Mouse (Mus musculus) embryonic fibroblast, embryonic 13.5 days (primary cell): ENCODE measurements around the gene Ppfibp1. TPM values are rescaled to one million over a fixed set of nuclear protein-coding genes. Genes with fewer than 3 reads are reported as not detected.

Source experiments
- H3K27ac ChIP-seq: 2 replicates; pipeline ENCODE4 v1.5.1; 2012; ENCODE audit warnings: low read length, control low read depth, inconsistent platforms; ENCODE audit not compliant: insufficient read depth
- H3K4me1 ChIP-seq: 2 replicates; pipeline ENCODE4 v1.6.1; 2011; ENCODE audit warnings: low read length; ENCODE audit not compliant: control insufficient read depth, insufficient read depth
- H3K4me3 ChIP-seq: 2 replicates; pipeline ENCODE4 v1.5.1; 2011; ENCODE audit warnings: mild to moderate bottlenecking, control low read depth, low read length; ENCODE audit not compliant: insufficient read depth
- CTCF ChIP-seq: IDR thresholded peaks from 2 replicates; pipeline ENCODE4 v1.5.1; 2011; ENCODE audit warnings: mild to moderate bottlenecking, control low read depth, low read length, moderate library complexity, borderline replicate concordance; ENCODE audit not compliant: insufficient read depth
- POLR2A ChIP-seq: IDR thresholded peaks from 2 replicates; pipeline ENCODE4 v1.6.1; 2011; ENCODE audit warnings: low read depth, mild to moderate bottlenecking, control low read depth, low read length, moderate library complexity
- polyA plus RNA-seq: library from polyadenylated mRNA; stranded (reverse); fragments of >200 nt; gene quantifications from 2 replicates; pipeline ENCODE4 v1.2.4, GENCODE M21; 2011; ENCODE audit warnings: low read depth; ENCODE audit not compliant: missing spikeins, insufficient read length

Gene Ppfibp1
- polyA plus RNA-seq, 1 experiment: 196 TPM

DNA sequence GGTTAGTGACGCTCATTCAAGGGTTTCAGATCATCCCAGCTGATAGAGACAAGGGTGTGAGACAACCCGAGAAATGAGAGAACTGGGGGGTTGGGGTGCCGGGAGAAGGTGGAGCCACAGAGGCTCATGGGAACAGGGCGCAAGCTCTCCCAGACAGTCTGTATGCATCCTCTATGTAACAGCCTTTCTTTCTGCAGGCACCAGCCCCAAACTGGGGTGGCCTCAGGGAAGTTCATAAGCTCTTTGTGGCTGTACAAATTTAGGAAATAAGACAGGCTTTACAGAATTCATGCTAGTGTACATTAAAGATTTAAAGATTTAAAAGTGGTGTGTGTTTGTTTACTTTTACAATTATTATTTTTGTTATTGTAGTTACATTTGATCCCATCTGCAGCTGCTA lies 8.0 kb upstream of the Ppfibp1 start:
- no peak for TF ChIP-seq CTCF
- no peak for TF ChIP-seq POLR2A
- peaks cover 10% of the 10 kb centered on the region; the same call in 1 of the 2 replicates for H3K4me1 ChIP-seq
- no peak overlapping the region for H3K4me3 ChIP-seq
- no peak overlapping the region for H3K27ac ChIP-seq

GRCm38 (mm10) chr6:146881896-146882770 lies 6.2 kb upstream of the Ppfibp1 start:
- no peak for TF ChIP-seq POLR2A
- no peak for TF ChIP-seq CTCF
- Histone ChIP-seq H3K27ac (no peak overlapping the region), H3K4me3 (no peak overlapping the region), H3K4me1 (peaks cover 14% of the 10 kb centered on the region; the same call in 1 of the 2 replicates)

GRCm38 (mm10) chr6:146883426-146883825 lies 4.9 kb upstream of the Ppfibp1 start:
- peaks cover 14% of the 10 kb centered on the region; the same call in 1 of the 2 replicates for H3K4me1 ChIP-seq
- no peak for TF ChIP-seq CTCF
- TF ChIP-seq POLR2A: no peak
- H3K4me3 ChIP-seq: no peak overlapping the region
- H3K27ac ChIP-seq: no peak overlapping the region

DNA sequence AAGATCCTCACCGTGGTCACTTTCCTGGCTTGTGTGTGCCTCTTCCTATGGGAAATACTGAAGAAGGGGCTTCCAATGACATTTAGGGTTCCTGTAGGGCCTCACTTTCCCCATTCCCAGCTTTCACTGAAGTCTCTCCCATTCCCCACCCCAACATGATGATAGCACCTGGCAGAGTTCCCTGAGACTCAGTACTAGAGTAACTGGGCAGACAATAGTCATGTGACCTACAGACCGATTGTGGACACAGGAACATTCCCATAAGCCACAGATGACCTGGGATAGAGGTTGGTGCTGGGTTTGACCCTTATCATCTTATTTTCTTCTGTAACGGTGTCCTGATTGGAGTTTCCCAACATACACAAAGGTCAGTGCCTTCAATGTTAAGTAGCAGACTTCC lies 4.1 kb upstream of the Ppfibp1 start:
- Histone ChIP-seq H3K4me1 (peaks cover 14% of the 10 kb centered on the region; the same call in 1 of the 2 replicates), H3K27ac (peak overlapping the region; percentile 79), H3K4me3 (no peak overlapping the region)
- TF ChIP-seq CTCF (no peak), POLR2A (no peak)

DNA sequence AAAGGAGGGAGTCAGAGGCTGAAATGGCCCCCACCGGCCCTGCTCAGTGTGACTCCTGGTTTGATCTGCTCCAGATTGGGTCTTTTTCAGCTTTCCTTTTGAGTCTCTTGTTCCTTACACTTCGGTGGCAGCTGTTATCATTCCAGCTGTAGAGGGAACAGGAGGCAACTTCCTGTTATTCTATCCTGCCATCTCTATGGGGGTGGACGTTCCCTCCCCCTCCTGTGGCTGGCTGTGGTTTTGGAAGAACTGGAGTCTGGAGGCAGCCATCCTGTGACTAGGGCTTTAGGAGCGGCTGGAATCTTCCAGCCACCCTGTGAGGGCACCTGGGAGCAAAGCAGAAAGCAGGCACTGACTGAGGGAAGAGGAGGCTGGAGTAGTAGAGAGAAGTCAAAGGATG lies 3.4 kb upstream of the Ppfibp1 start:
- TF ChIP-seq POLR2A (no peak), CTCF (no peak)
- Histone ChIP-seq H3K27ac (peak overlapping the region; percentile 79), H3K4me1 (peaks cover 14% of the 10 kb centered on the region; the same call in 1 of the 2 replicates), H3K4me3 (no peak overlapping the region)

- no peak for TF ChIP-seq CTCF
- TF ChIP-seq POLR2A: 0 out of 2 replicates have a peak, but pooled peaks have one; percentile 35
- peaks cover 8% of the 10 kb centered on the region for H3K4me1 ChIP-seq
- peak overlapping the region; percentile 65 for H3K4me3 ChIP-seq
- peak overlapping the region; percentile 68 for H3K27ac ChIP-seq
Observed at GRCm38 (mm10) chr6:146888660-146889490, 588 bp downstream of the Ppfibp1 start.

DNA sequence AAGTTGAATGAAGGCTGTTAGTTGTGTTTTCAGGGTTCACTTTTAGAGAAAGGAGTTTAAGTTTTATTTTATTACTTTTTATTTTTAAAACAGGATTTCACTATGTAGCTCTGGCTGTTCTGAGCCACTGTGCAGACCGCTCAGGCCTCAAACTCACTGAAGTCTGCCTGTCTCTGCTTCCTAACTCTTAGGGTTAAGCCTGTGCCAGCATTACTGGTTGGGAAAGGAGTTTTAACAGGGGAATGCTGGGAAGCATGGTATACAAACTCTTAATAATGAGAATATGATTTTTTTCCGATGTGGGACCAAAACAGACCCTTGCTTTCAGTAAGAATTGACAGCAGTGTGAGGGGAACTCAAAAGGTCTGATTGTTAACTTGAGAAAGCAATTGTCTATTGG lies 1.9 kb downstream of the Ppfibp1 start:
- peaks cover 4% of the 10 kb centered on the region for H3K4me1 ChIP-seq
- TF ChIP-seq CTCF (no peak), POLR2A (no peak; the same call in 1 of the 2 replicates)
- H3K27ac ChIP-seq: peak overlapping the region; percentile 30
- H3K4me3 ChIP-seq: peak overlapping the region; percentile 70

DNA sequence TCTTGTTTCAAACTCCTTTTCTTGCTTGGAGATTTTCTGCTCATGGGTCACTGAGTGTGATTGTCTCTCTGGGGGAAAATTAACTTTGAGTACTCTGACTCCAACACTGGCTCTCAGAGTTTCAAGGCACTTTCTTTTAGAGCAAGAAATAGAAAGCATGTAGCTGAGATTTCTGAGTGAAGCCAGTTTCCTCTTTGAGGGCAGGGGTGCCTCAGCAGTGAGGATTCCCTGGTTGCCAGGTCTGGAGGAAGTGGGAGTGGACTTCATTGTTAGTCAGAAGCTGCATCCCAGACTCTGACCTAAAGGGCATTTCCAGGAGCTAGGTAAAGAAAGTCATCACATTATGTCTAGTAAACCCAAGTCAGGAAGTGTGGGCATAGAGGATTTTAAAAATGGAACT lies 2.3 kb downstream of the Ppfibp1 start:
- Histone ChIP-seq H3K4me3 (peak overlapping the region; percentile 70), H3K27ac (peak overlapping the region; percentile 30), H3K4me1 (peaks cover 4% of the 10 kb centered on the region)
- TF ChIP-seq POLR2A (0 out of 2 replicates have a peak, but pooled peaks have one; percentile 21), CTCF (no peak)

- H3K27ac ChIP-seq: no peak overlapping the region
- TF ChIP-seq POLR2A (no peak), CTCF (no peak)
- no peak overlapping the region for H3K4me3 ChIP-seq
- H3K4me1 ChIP-seq: peaks cover 4% of the 10 kb centered on the region
Observed at GRCm38 (mm10) chr6:146893890-146894289, 5.6 kb downstream of the Ppfibp1 start.

DNA sequence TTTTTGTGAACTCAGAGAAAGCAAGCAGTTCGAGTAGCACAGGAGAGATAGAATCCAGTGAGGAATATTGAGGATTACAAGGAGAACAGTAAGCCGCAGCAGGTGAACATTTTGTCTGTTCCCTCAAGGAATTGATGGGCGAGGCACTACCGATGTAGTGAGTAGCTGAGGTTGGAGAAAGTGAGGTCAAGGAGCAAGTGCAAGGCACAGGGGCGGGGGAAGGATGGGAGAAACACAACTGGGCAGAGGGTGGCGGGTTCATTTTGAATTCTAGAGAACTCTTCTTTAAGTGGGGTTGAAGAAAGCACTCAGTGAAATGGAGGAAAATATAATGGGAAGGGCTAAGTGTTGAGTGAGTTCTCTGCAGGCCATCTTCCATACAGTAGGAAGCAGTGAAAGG lies 10.4 kb downstream of the Ppfibp1 start:
- H3K27ac ChIP-seq: no peak overlapping the region; the same call in none of the 2 replicates
- no peak for TF ChIP-seq CTCF
- no peak for TF ChIP-seq POLR2A
- H3K4me1 ChIP-seq: peaks cover 7% of the 10 kb centered on the region
- no peak overlapping the region for H3K4me3 ChIP-seq
